Mouse (Mus musculus): ENCODE data around the gene 5730409E04Rik.

DNA sequence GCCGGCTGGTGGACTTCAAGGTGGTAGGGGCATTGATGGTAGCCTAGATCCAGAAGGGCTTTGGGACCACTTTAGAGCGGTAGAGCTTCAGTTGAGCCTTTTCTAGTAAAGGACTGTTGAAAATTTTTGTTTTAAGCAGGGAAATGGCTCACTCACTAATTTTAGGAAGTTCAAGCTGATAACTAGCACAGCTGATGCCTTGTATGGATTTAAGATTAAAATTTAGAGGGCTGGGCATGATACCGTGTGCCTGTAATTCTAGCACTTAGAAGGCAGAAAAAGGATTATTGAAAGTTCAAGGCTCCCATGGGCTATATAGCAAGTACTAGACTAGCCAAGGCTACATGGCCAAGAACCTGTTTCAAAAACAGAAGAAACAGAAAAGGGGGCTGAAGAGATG is 39.8 kb upstream of the 5730409E04Rik start:
- TF ChIP-seq GATA1 (IDR thresholded peaks at IDR 0.05; ENCODE audit: borderline replicate concordance, low read length): no peak
- TF ChIP-seq FLI1 (IDR thresholded peaks at IDR 0.05; ENCODE audit: low read length): no peak

Data from megakaryocyte, embryonic 14.5 days (primary cell).